Mouse (Mus musculus): ENCODE measurements around the gene Mthfsl. TPM values are rescaled to one million over a fixed set of nuclear protein-coding genes. Genes with fewer than 3 reads are reported as not detected.
"Not testable (repeated sequence)": the region's sequence is repeated elsewhere in the genome, so short reads cannot be mapped to it uniquely, and the experiment has no call there.

The Mthfsl gene
- polyA plus RNA-seq, 1 experiment from 2014 or later, result 41.1 TPM

DNA sequence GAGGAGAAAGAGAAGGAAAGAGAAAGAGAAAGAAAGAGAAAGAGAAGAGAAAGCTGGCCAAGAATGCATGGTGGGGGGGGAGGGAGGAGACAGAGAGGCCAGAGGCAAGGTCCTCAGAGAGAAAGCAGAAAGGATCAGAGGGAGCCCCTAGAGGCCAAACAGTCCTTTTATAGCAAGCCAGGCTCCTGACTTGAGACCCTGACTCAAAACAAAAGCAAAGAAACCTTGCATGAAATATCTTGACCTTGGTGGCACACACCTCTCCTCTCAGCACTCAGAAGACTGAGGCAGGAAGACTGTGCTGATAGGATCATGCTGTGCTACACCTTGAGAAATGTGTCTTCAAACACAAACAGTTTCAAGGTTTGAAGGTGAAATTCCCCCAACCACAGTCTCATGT is 1.5 kb upstream of the Mthfsl start:
- H3K4me2 ChIP-seq (replicated peaks; ENCODE audit: low read depth); H3K4me1 ChIP-seq (replicated peaks; ENCODE audit: control insufficient read depth, insufficient read depth); H3K9me3 ChIP-seq (ENCODE audit: control insufficient read depth, low read length); H3K4me3 ChIP-seq (ENCODE audit: low read depth, low read length); H3K27me3 ChIP-seq (ENCODE audit: control insufficient read depth, insufficient read depth, low read length); ATAC-seq (ENCODE audit: low FRiP score, low TSS enrichment); DNase-seq (ENCODE audit: low spot score); H3K36me3 ChIP-seq (ENCODE audit: control insufficient read depth, insufficient read depth, low read length); H3K9ac ChIP-seq (ENCODE audit: low read length); H3K27ac ChIP-seq (replicated peaks): not testable (repeated sequence)

DNA sequence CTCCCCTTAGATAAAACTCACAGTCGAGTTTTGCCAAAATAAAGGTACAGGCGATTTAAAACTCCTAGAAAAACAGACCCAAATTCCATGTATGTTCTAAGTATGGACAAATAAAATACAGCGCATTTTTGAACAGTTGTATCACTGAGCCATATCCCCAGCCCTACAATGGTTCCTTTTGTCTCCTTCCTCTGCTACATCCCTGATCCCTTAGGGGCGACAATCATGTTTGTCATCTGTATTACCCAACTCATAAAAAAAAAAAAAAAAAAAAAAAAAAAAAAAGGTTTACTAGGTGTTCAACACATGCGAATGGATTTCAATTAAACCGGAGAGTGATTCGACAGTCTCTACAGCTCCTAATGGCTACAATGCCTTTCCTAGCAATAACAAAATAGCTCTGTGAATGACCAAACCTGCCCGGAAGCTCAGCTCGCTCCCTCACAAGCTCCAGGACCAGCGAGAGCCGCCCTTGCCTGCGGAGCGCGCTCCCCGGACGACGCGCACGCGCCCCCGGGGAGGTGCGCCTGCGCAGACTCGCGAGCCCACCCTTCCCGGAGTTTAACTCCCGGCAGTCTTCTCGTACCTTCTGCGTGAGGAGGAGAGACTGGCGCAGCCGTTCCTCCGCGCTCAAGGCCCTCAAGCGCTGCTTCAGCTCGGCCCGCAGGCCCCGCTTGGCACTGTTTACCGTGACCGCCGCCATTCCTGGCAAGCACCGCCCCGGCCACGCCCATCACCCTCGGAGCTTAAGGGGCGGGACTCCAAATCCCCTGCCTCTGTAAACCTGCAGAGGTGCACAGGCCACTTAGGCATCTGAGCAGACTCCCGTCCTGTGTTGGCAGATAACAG is 799 bp downstream of the Mthfsl start:
- peak overlapping the region; percentile 32 for H3K4me3 ChIP-seq (ENCODE audit: low read depth, low read length)
- 0 out of 2 replicates have a peak overlapping the region, but pooled peaks have one; percentile 70 for H3K27ac ChIP-seq (replicated peaks)
- not testable (repeated sequence) for H3K9me3 ChIP-seq (ENCODE audit: control insufficient read depth, low read length); H3K4me1 ChIP-seq (replicated peaks; ENCODE audit: control insufficient read depth, insufficient read depth); H3K9ac ChIP-seq (ENCODE audit: low read length); DNase-seq (ENCODE audit: low spot score); H3K36me3 ChIP-seq (ENCODE audit: control insufficient read depth, insufficient read depth, low read length); H3K27me3 ChIP-seq (ENCODE audit: control insufficient read depth, insufficient read depth, low read length)
- peak; percentile 94 for ATAC-seq (ENCODE audit: low FRiP score, low TSS enrichment)
- 5% methylated on average over 12 of the region's 46 CpGs for WGBS
- H3K4me2 ChIP-seq (replicated peaks; ENCODE audit: low read depth), result peak overlapping the region; percentile 42

DNA sequence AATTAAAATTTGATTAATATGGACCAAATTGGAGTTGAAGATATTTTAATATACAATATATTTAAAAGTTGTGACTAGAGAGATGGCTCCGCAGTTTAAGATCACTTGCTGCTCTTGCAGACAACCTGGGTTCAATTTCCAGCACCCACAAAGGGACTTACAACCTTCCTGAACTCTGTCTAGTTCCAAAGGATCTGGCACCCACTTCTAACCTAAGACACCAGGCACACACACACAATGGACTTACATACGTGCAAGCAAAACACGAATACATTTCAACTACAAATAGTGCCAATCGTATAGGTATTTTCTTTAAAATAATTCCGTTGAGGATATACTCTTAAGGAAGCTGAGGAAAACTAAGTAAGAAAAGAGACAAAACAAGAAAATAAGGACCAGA is 1.5 kb downstream of the Mthfsl start:
- H3K27ac ChIP-seq (replicated peaks); H3K27me3 ChIP-seq (ENCODE audit: control insufficient read depth, insufficient read depth, low read length); H3K4me1 ChIP-seq (replicated peaks; ENCODE audit: control insufficient read depth, insufficient read depth); H3K4me2 ChIP-seq (replicated peaks; ENCODE audit: low read depth); H3K9ac ChIP-seq (ENCODE audit: low read length); ATAC-seq (ENCODE audit: low FRiP score, low TSS enrichment); H3K9me3 ChIP-seq (ENCODE audit: control insufficient read depth, low read length); H3K36me3 ChIP-seq (ENCODE audit: control insufficient read depth, insufficient read depth, low read length); DNase-seq (ENCODE audit: low spot score); H3K4me3 ChIP-seq (ENCODE audit: low read depth, low read length): not testable (repeated sequence)
- WGBS, result 60% methylated on average over 5 of the region's 5 CpGs

DNA sequence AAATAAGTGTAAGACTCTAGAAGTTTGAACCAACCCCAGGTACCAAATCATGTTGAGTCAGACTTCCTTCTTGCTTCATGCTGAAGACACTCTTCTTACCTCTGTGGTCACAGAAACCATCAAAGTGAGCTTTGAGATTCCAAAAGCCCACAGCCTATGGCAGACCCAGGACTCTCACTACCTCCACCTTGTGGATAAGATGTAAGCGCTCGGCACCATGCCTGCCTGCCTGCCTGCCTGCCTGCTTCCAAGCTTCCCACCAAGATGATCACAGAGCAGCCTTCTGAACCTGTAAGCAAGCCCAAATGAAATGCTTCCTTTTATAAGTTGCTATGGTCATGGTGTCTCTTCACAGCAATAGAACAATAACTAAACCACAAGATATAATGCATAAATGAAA is 2.0 kb downstream of the Mthfsl start:
- H3K4me3 ChIP-seq (ENCODE audit: low read depth, low read length); H3K36me3 ChIP-seq (ENCODE audit: control insufficient read depth, insufficient read depth, low read length); H3K9me3 ChIP-seq (ENCODE audit: control insufficient read depth, low read length); H3K4me1 ChIP-seq (replicated peaks; ENCODE audit: control insufficient read depth, insufficient read depth); H3K9ac ChIP-seq (ENCODE audit: low read length); H3K27me3 ChIP-seq (ENCODE audit: control insufficient read depth, insufficient read depth, low read length); H3K4me2 ChIP-seq (replicated peaks; ENCODE audit: low read depth); ATAC-seq (ENCODE audit: low FRiP score, low TSS enrichment); H3K27ac ChIP-seq (replicated peaks): not testable (repeated sequence)
- peak; percentile 45 for TF ChIP-seq CTCF (IDR thresholded peaks at IDR 0.05; ENCODE audit: low read depth)
- peak; percentile 29 for DNase-seq (ENCODE audit: low spot score)
- WGBS, result 40% methylated on average over 2 of the region's 2 CpGs

DNA sequence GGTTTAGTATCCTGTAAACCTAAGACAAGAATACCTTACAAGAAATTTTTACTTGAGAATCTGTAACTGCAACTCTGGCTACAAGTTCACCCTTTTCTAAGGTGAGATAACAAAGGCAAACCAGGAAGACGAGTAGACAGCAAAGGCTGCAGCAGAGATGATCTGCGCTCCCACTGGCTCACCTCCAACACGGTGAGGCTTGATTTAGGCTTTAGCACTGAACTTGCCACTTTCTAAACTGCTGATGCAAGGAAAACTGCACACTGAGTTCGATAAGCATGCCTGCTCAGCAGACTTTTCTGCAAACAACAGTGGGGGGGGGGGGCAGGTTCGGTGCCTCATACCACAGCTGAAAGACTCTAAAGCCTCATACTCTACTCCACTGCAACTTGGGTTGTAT is 5.6 kb downstream of the Mthfsl start:
- 68% methylated on average over 5 of the region's 5 CpGs for WGBS
- H3K4me3 ChIP-seq (ENCODE audit: low read depth, low read length); H3K4me1 ChIP-seq (replicated peaks; ENCODE audit: control insufficient read depth, insufficient read depth); H3K36me3 ChIP-seq (ENCODE audit: control insufficient read depth, insufficient read depth, low read length); DNase-seq (ENCODE audit: low spot score); H3K27me3 ChIP-seq (ENCODE audit: control insufficient read depth, insufficient read depth, low read length); H3K27ac ChIP-seq (replicated peaks); H3K4me2 ChIP-seq (replicated peaks; ENCODE audit: low read depth); ATAC-seq (ENCODE audit: low FRiP score, low TSS enrichment); H3K9me3 ChIP-seq (ENCODE audit: control insufficient read depth, low read length); H3K9ac ChIP-seq (ENCODE audit: low read length): not testable (repeated sequence)

DNA sequence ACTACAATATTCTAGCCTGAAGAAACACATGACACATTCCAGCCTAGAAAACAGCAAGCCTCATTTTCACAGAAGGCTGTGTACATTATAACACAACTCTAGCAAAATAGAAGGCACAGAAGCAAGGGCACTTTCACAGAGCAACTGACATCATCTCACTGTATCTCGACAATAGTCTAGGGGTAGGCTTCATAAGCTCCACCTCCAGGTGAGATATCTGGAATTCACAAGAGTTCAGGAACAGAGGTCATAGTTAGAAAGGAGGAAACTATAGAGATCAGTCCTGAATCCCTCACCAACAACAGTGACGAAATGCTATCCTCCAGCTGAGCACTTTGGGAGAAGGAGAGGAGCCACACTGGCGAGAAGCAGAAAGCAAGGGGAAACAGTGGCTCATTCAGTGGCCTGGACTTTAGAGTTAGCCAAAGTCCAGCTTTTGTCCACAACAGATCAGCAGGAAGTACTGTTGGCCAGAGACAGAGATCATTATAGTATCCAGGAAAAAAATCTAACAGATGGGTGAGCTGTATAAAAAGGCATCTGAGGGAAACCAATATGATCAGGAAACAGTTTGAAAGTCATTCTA is 7.8 kb downstream of the Mthfsl start:
- not testable (repeated sequence) for H3K4me2 ChIP-seq (replicated peaks; ENCODE audit: low read depth); H3K4me1 ChIP-seq (replicated peaks; ENCODE audit: control insufficient read depth, insufficient read depth); H3K27ac ChIP-seq (replicated peaks); H3K36me3 ChIP-seq (ENCODE audit: control insufficient read depth, insufficient read depth, low read length); H3K27me3 ChIP-seq (ENCODE audit: control insufficient read depth, insufficient read depth, low read length); H3K9ac ChIP-seq (ENCODE audit: low read length); H3K9me3 ChIP-seq (ENCODE audit: control insufficient read depth, low read length); H3K4me3 ChIP-seq (ENCODE audit: low read depth, low read length); DNase-seq (ENCODE audit: low spot score)
- peak; percentile 68; the same call in 1 of the 2 replicates for ATAC-seq (ENCODE audit: low FRiP score, low TSS enrichment)
- WGBS, result 71% methylated on average over 3 of the region's 3 CpGs

DNA sequence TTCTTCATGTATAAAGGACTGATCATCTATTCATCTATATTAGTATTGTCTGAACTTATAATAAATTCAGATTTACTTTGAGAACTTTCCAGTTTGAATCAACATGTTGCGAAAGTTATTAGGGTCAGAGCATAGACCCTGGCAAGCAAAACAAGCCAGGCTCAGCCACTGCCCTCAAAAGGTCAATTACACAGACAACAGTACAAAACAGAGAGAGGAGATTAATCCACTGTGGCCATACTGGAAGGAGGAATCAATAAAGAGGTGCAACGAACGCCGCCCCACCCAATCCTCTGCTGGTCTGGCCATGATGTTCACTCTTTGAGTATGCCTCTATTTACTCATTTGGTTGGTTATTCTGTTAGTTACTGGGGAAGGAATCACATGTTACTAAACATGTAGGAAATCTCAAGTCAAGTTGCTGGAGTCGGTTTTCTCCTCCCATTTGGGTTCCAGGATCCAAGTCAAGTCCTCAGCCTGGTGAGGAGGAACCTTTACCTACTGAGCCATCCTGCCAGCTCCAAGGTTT is 9.1 kb downstream of the Mthfsl start:
- not testable (repeated sequence) for H3K9me3 ChIP-seq (ENCODE audit: control insufficient read depth, low read length); DNase-seq (ENCODE audit: low spot score); H3K4me3 ChIP-seq (ENCODE audit: low read depth, low read length); H3K9ac ChIP-seq (ENCODE audit: low read length); H3K27me3 ChIP-seq (ENCODE audit: control insufficient read depth, insufficient read depth, low read length); H3K36me3 ChIP-seq (ENCODE audit: control insufficient read depth, insufficient read depth, low read length); ATAC-seq (ENCODE audit: low FRiP score, low TSS enrichment); H3K27ac ChIP-seq (replicated peaks); H3K4me2 ChIP-seq (replicated peaks; ENCODE audit: low read depth); H3K4me1 ChIP-seq (replicated peaks; ENCODE audit: control insufficient read depth, insufficient read depth)
- WGBS, result 83% methylated on average over 4 of the region's 5 CpGs

DNA sequence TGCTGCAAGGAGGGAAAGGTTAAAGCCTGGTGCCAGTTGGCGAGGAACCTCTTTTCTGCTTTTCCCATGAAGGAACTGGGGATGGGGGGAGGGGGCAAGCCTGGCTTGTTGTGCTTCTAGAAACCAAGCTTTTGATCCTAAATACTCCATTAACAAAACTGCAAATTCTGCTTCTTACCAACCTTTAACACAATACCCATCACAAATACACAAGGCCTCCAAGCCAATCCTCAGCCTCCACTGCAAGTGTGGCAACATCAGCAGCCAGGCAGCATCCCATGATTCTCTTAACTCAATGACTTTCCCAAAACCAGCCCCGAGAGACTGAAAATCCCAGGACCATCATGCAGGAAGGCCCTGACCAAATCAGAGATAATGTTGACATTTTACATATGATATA is 9.7 kb downstream of the Mthfsl start:
- not testable (repeated sequence) for ATAC-seq (ENCODE audit: low FRiP score, low TSS enrichment); H3K4me1 ChIP-seq (replicated peaks; ENCODE audit: control insufficient read depth, insufficient read depth); H3K27me3 ChIP-seq (ENCODE audit: control insufficient read depth, insufficient read depth, low read length); H3K27ac ChIP-seq (replicated peaks); DNase-seq (ENCODE audit: low spot score); H3K9me3 ChIP-seq (ENCODE audit: control insufficient read depth, low read length); H3K9ac ChIP-seq (ENCODE audit: low read length); H3K36me3 ChIP-seq (ENCODE audit: control insufficient read depth, insufficient read depth, low read length); H3K4me3 ChIP-seq (ENCODE audit: low read depth, low read length); H3K4me2 ChIP-seq (replicated peaks; ENCODE audit: low read depth)
- 96% methylated on average over 2 of the region's 2 CpGs for WGBS

DNA sequence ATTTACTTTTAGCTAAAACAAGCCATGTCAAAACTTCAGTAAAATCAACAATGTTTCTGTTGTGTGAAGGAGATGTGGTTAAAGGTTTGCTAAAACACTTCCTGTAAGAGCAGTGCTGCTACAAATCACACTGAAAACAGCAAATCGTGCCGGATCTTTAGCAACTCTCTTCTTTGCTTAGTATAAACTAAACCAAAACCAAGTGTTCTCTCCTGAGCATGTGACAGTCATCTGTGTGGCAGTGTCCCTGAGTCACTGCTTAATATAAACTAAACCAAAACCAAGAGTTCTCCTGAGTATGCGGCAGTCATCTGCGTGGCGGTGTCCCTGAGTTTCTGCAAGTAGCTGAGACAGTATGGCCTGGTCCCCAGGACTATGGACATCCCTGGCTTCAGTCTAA is 10.3 kb downstream of the Mthfsl start:
- H3K27me3 ChIP-seq (ENCODE audit: control insufficient read depth, insufficient read depth, low read length); DNase-seq (ENCODE audit: low spot score); H3K4me2 ChIP-seq (replicated peaks; ENCODE audit: low read depth); H3K9me3 ChIP-seq (ENCODE audit: control insufficient read depth, low read length); H3K9ac ChIP-seq (ENCODE audit: low read length); H3K27ac ChIP-seq (replicated peaks); ATAC-seq (ENCODE audit: low FRiP score, low TSS enrichment); H3K4me1 ChIP-seq (replicated peaks; ENCODE audit: control insufficient read depth, insufficient read depth); H3K4me3 ChIP-seq (ENCODE audit: low read depth, low read length); H3K36me3 ChIP-seq (ENCODE audit: control insufficient read depth, insufficient read depth, low read length): not testable (repeated sequence)
- WGBS, result 80% methylated on average over 5 of the region's 5 CpGs
